Mouse (Mus musculus) forebrain, embryonic 16.5 days (tissue): Measurements from ENCODE around the gene Lsp1. TPM values are rescaled to one million over a fixed set of nuclear protein-coding genes. Genes with fewer than 3 reads are reported as not detected.

Experiments used
- polyA plus RNA-seq: library from polyadenylated mRNA; unstranded; fragments of >200 nt; fragmentation: Nextera tagmentation; extraction: Ambion mirVana; gene quantifications from 2 replicates; pipeline ENCODE4 v1.2.1, GENCODE M21; 2015

The Lsp1 gene
- polyA plus RNA-seq, 1 experiment from 2014 or later: 3.5 TPM

Other genes starting within 250 kb of the Lsp1 start
- gene Gm7579, start 248.9 kb upstream of the Lsp1 start, polyA plus RNA-seq: not detected in 2 replicates
- not detected in 2 replicates for gene Krtap5-5, start 230.8 kb upstream of the Lsp1 start, polyA plus RNA-seq
- not detected in 2 replicates for gene Gm40460, start 219.7 kb upstream of the Lsp1 start, polyA plus RNA-seq
- not detected in 2 replicates for gene Gm2431, start 202.5 kb upstream of the Lsp1 start, polyA plus RNA-seq
- gene Gm4559, start 186.4 kb upstream of the Lsp1 start, polyA plus RNA-seq: not detected in 2 replicates
- gene Krtap5-1, start 163.7 kb upstream of the Lsp1 start, polyA plus RNA-seq: not detected in 2 replicates
- gene Krtap5-4, start 157.3 kb upstream of the Lsp1 start, polyA plus RNA-seq: not detected in 2 replicates
- 2.6 and 3.8 TPM in 2 replicates for gene Ifitm10, start 87.1 kb upstream of the Lsp1 start, polyA plus RNA-seq
- not detected in 2 replicates for gene Gm49369, start 78.1 kb upstream of the Lsp1 start, polyA plus RNA-seq
- 203 and 208 TPM in 2 replicates for gene Ctsd, start 72.8 kb upstream of the Lsp1 start, polyA plus RNA-seq
- gene Syt8, start 26.0 kb upstream of the Lsp1 start, polyA plus RNA-seq: not detected in 2 replicates
- gene Tnni2, start 19.0 kb upstream of the Lsp1 start, polyA plus RNA-seq: 0.89 TPM in 1 of 2 replicates, not detected in the other
- gene Tnnt3, start 38.0 kb downstream of the Lsp1 start, polyA plus RNA-seq: 0.73 and 1.2 TPM in 2 replicates
- 16.0 and 23.0 TPM in 2 replicates for gene Mrpl23, start 71.9 kb downstream of the Lsp1 start, polyA plus RNA-seq
- 64.3 and 95.2 TPM in 2 replicates for gene Igf2, start 206.0 kb downstream of the Lsp1 start, polyA plus RNA-seq
- not detected in 2 replicates for gene Gm49394, start 209.1 kb downstream of the Lsp1 start, polyA plus RNA-seq